Mouse (Mus musculus) hematopoietic stem cell, adult 5-6 weeks (primary cell): Measurements from ENCODE around the gene Lrig2. TPM values are rescaled to one million over a fixed set of nuclear protein-coding genes. Genes with fewer than 3 reads are reported as not detected.

ENCODE experiments used
- ATAC-seq, 2 experiments: fragments of 125-278 bp in 1 of 2; replicated peaks in 1 of 2; 2 replicates each; pipeline ENCODE4 v1.8.0; 2016 to 2017; ENCODE audit warnings: inconsistent platforms in 2 of 2, mild to moderate bottlenecking in 2 of 2, moderate number of reproducible peaks in 2 of 2, low read depth in 1 of 2, moderate TSS enrichment in 1 of 2; ENCODE audit not compliant: low FRiP score in 2 of 2, poor library complexity in 2 of 2, severe bottlenecking in 2 of 2, insufficient read depth in 1 of 2, low TSS enrichment in 1 of 2
- total RNA-seq: library from RNA; stranded (forward); fragments of 172-1452, 232-1000 nt; gene quantifications from 2 replicates; pipeline ENCODE4 v1.2.3, GENCODE M21; 2017

Gene Lrig2
- total RNA-seq, 1 experiment from 2014 or later = 22.6 TPM

- ATAC-seq = no peak
Measured at GRCm38 (mm10) chr3:104444082-104444481, 67.6 kb downstream of the Lrig2 start.

GRCm38 (mm10) chr3:104442357-104442756 is 69.4 kb downstream of the Lrig2 start:
- no peak for ATAC-seq

- peak; percentile 95 to 97 for ATAC-seq
Measured at GRCm38 (mm10) chr3:104441870-104442283, 69.8 kb downstream of the Lrig2 start.

GRCm38 (mm10) chr3:104441435-104441834 is 70.3 kb downstream of the Lrig2 start:
- peak in 1 of 2 experiments; percentile 5; a peak in 1 of 4 replicates for ATAC-seq

GRCm38 (mm10) chr3:104438777-104439176 is 72.9 kb downstream of the Lrig2 start:
- no peak for ATAC-seq

GRCm38 (mm10) chr3:104437576-104437975 is 74.1 kb downstream of the Lrig2 start:
- ATAC-seq = no peak

GRCm38 (mm10) chr3:104435947-104436346 is 75.8 kb downstream of the Lrig2 start:
- ATAC-seq = no peak

- ATAC-seq = peak; percentile 28 to 47; a peak in 1 of 4 replicates
Measured at GRCm38 (mm10) chr3:104434246-104434696, 77.4 kb downstream of the Lrig2 start.

- no peak for ATAC-seq
Measured at GRCm38 (mm10) chr3:104432651-104433050, 79.1 kb downstream of the Lrig2 start.

GRCm38 (mm10) chr3:104431848-104432159 is 79.9 kb downstream of the Lrig2 start:
- ATAC-seq = no peak

- no peak; a peak in 1 of 4 replicates for ATAC-seq
Measured at GRCm38 (mm10) chr3:104431156-104431847, 80.4 kb downstream of the Lrig2 start.

- ATAC-seq = peak in 1 of 2 experiments; percentile 72; a peak in 1 of 4 replicates
Measured at GRCm38 (mm10) chr3:104427354-104427753, 84.4 kb downstream of the Lrig2 start.

- no peak for ATAC-seq
Measured at GRCm38 (mm10) chr3:104424346-104424745, 87.4 kb downstream of the Lrig2 start.

GRCm38 (mm10) chr3:104420929-104421328 is 90.8 kb downstream of the Lrig2 start:
- no peak for ATAC-seq

GRCm38 (mm10) chr3:104419990-104420389 is 91.7 kb downstream of the Lrig2 start:
- ATAC-seq = no peak

- ATAC-seq = no peak
Measured at GRCm38 (mm10) chr3:104416806-104417205, 94.9 kb downstream of the Lrig2 start.

GRCm38 (mm10) chr3:104412482-104412881 is 99.2 kb downstream of the Lrig2 start:
- no peak for ATAC-seq

- ATAC-seq = no peak
Measured at GRCm38 (mm10) chr3:104407506-104407905, 104.2 kb downstream of the Lrig2 start.

- ATAC-seq = peak; percentile 85 to 86
Measured at GRCm38 (mm10) chr3:104403582-104403981, 108.1 kb downstream of the Lrig2 start.
